Mouse (Mus musculus): Measurements from ENCODE around the gene Arhgap45.

DNA sequence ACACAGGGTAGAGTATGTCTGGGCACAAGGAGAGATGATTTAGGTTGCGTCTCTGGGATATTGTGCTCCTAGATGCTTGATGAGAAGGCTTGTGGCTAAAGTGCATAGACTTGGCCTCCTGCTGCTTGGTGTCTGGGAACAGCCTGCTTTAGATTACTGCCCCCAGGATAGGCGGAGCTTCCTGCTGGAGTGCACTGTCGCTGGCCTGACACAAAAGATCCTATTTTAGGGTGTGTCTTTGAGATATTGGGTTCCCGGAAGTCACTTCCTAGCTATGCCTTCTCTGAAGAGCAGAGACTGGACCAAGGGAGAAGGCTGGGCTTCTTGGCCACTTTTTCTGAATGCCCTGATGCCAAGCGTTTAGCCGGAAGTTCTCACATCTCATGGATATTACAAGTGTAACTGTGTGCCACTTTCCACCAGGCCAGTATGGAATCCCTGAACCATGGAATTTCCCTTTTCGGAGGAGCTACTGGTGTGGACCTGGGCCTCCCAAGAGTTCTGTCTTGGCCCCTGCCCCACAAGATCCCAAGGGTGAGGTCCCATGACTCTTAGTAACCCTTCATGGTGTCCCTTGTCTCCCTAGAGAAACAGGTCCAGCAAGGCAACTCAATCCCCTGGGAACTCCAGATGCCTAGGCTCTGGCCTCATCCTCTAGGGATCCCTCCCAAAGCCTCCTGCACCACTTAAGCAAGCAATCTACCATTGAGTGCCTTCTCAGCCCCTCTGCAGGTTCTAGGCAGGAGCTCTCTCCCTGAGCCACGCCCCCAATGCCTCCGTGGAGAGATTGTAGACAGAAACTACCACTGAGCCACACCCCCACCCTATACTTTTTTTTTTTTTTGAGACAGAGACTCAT lies 12.8 kb upstream of the Arhgap45 start:
- no peak for TF ChIP-seq POLR2A (IDR thresholded peaks at IDR 0.05; ENCODE audit: insufficient read length, low read depth)
- TF ChIP-seq MYOG (IDR thresholded peaks at IDR 0.05; ENCODE audit: control insufficient read depth in 1 of 3, insufficient read depth in 1 of 3, insufficient read length in 2 of 3, low read depth in 2 of 3) = no peak
- no peak for TF ChIP-seq MAX (IDR thresholded peaks at IDR 0.05; ENCODE audit: low read depth)
- no peak for TF ChIP-seq CEBPB (IDR thresholded peaks at IDR 0.05; ENCODE audit: insufficient read depth, poor library complexity, severe bottlenecking)
- TF ChIP-seq POLR2AphosphoS2 (IDR thresholded peaks at IDR 0.05; ENCODE audit: insufficient read length, low read depth) = no peak

Measured in myocyte (in vitro differentiated cells).